In the genomic region with DNA sequence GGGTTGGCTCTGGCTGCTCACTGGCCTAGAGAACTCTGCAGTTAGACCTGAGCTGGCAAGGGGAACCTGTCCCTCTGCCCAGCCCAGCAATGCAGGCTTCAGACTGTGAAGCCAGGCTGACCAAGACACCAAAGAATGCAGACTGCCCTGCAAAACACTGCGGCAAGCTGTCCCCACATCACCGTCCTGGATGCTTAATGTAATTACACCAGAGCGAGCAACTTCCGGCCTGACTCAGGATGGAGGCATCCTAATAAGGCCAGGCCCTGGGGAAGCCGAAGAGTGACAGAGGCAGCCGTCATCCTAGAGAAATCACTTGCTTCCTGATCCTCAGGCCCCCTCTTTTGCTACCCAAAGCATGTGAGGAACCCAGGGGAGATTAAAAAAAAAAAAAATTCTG, we compare ENCODE assay signal across 17 mouse cellular contexts.
DNase-seq lines count a peak whose midpoint lies in the region; ATAC-seq and TF ChIP-seq lines count a peak whose summit lies in the region.
"Had no signal": no experiment of that assay in that cellular context is flagged by ENCODE, and none has a peak within 500 bp of the region (broad histone marks: within the 10 kb centered on the region; RNA-seq: fewer than 3 reads in every experiment).

No protein-coding gene starts in this region.

- peaks cover 6% of the 10 kb centered on the region; the same call in 1 of the 2 replicates for H3K4me1 ChIP-seq in kidney, embryonic 16.5 days (ENCODE audit: insufficient read depth, low read length)
- H3K4me1 ChIP-seq in limb, embryonic 14.5 days (ENCODE audit: control insufficient read depth, insufficient read depth, low read length) = peaks cover 3% of the 10 kb centered on the region; the same call in 1 of the 2 replicates

- H3K9ac ChIP-seq in kidney, embryonic 16.5 days (replicated peaks; ENCODE audit: low read length) = no peak overlapping the region
- no peak overlapping the region for H3K9ac ChIP-seq in limb, embryonic 14.5 days (ENCODE audit: low read depth, low read length, severe bottlenecking)
- H3K9ac ChIP-seq: embryonic facial prominence, embryonic 12.5 days; heart, embryonic 12.5 days; lung, embryonic 15.5 days had no signal

- ATAC-seq in kidney, embryonic 16.5 days (ENCODE audit: low FRiP score, low TSS enrichment) = no peak
- no peak for ATAC-seq in limb, embryonic 14.5 days (ENCODE audit: low FRiP score, low read depth)
- no peak for ATAC-seq in megakaryocyte progenitor cell, adult 5-6 weeks (replicated peaks; ENCODE audit: poor library complexity)

- WGBS in kidney, embryonic 16.5 days = 54% methylated on average over 6 of the region's 6 CpGs
- WGBS in limb, embryonic 14.5 days = 36% methylated on average over 6 of the region's 6 CpGs

- no peak for TF ChIP-seq POLR2A in limb, embryonic 14.5 days (IDR thresholded peaks at IDR 0.05; ENCODE audit: borderline replicate concordance, extremely low read depth, insufficient read depth, insufficient read length)

- no peak overlapping the region for H3K4me3 ChIP-seq in kidney, embryonic 16.5 days (ENCODE audit: low read length)
- no peak overlapping the region for H3K4me3 ChIP-seq in limb, embryonic 14.5 days (replicated peaks; ENCODE audit: low read length)
- H3K4me3 ChIP-seq: embryonic facial prominence, embryonic 12.5 days; heart, embryonic 12.5 days; lung, embryonic 15.5 days had no signal

- no peak overlapping the region for H3K4me2 ChIP-seq in kidney, embryonic 16.5 days (replicated peaks; ENCODE audit: low read depth, low read length)
- H3K4me2 ChIP-seq in limb, embryonic 14.5 days (replicated peaks; ENCODE audit: low read depth, low read length, severe bottlenecking) = no peak overlapping the region
- H3K4me2 ChIP-seq: embryonic facial prominence, embryonic 12.5 days; heart, embryonic 12.5 days; liver, embryonic 11.5 days; lung, embryonic 15.5 days had no signal

- H3K9me3 ChIP-seq in kidney, embryonic 16.5 days (ENCODE audit: low read length) = no peaks in the 10 kb centered on the region
- no peaks in the 10 kb centered on the region for H3K9me3 ChIP-seq in limb, embryonic 14.5 days (ENCODE audit: control insufficient read depth, low read length)
- H3K9me3 ChIP-seq: embryonic facial prominence, embryonic 12.5 days; heart, embryonic 12.5 days; lung, embryonic 15.5 days had no signal

- no peaks in the 10 kb centered on the region for H3K36me3 ChIP-seq in kidney, embryonic 16.5 days (ENCODE audit: insufficient read depth, low read length)
- no peaks in the 10 kb centered on the region for H3K36me3 ChIP-seq in limb, embryonic 14.5 days (ENCODE audit: control insufficient read depth, insufficient read depth, low read length)
- H3K36me3 ChIP-seq: embryonic facial prominence, embryonic 12.5 days; heart, embryonic 12.5 days; lung, embryonic 15.5 days had no signal

- H3K27ac ChIP-seq in kidney, embryonic 16.5 days (ENCODE audit: low read length) = no peak overlapping the region
- no peak overlapping the region for H3K27ac ChIP-seq in limb, embryonic 14.5 days (replicated peaks; ENCODE audit: low read depth, low read length)
- H3K27ac ChIP-seq: embryonic facial prominence, embryonic 12.5 days; lung, embryonic 15.5 days had no signal

- peaks cover 3% of the 10 kb centered on the region; the same call in 1 of the 2 replicates for H3K27me3 ChIP-seq in kidney, embryonic 16.5 days (ENCODE audit: insufficient read depth, low read length)
- H3K27me3 ChIP-seq in limb, embryonic 14.5 days (ENCODE audit: control insufficient read depth, insufficient read depth, low read length) = no peaks in the 10 kb centered on the region

- peak; percentile 45 for DNase-seq in embryo, embryonic 10 days (ENCODE audit: low spot score)
- DNase-seq in embryo, embryonic 10.5 days (ENCODE audit: low spot score) = no peak
- DNase-seq in kidney, postnatal 14 days = peak; percentile 8
- peak; percentile 58 for DNase-seq in NIH3T3 (ENCODE audit: low read depth)
- peak; percentile 10 for DNase-seq in limb, embryonic 14.5 days (ENCODE audit: low spot score)
- no peak for DNase-seq in right cerebral cortex, postnatal 4 days
- DNase-seq: cerebellum, adult 9-11 months; gastrocnemius, postnatal 25 days; kidney, adult 8-10 months; midbrain, embryonic 14.5 days; thymus, postnatal 25 days had no signal

Comparison
In these comparisons a context has a peak if more than half of its experiments do, and no peak if none do; other contexts are left out.
1. DNase-seq: peak in embryo, embryonic 10 days (single experiment), kidney, postnatal 14 days (single experiment), NIH3T3 (single experiment) and limb, embryonic 14.5 days (single experiment); none in embryo, embryonic 10.5 days (single experiment) and right cerebral cortex, postnatal 4 days (single experiment).